Mouse (Mus musculus) left cerebral cortex, postnatal 36 days (tissue): ENCODE measurements at regions not wholly inside any gene's neighbourhood (a gene's known extent, or its start where the extent isn't known, plus 50 kb on each side); places are given as distances from the start of the nearest gene placed in this dataset.

Experiments
- DNase-seq, 2 experiments: peaks; one replicate each; pipeline ENCODE4 v3.0.0; 2021 to 2022; ENCODE audit warnings: low spot score in 2 of 2, mixed read lengths in 1 of 2
- intact Hi-C: fragments of 180-260 bp; cut with DNase I; formaldehyde crosslinking; loops from one replicate; pipeline ENCODE4 v1.15.1; 2025

- DNase-seq = no peak
- intact Hi-C loops = no loop called here
Measured at GRCm38 (mm10) chr12:39952854-39953253, 85.0 kb downstream of the Arl4a start.

GRCm38 (mm10) chr12:39951911-39952310 lies 85.9 kb downstream of the Arl4a start:
- no peak for DNase-seq
- intact Hi-C loops = no loop called here

GRCm38 (mm10) chr12:39950270-39950801 lies 87.5 kb downstream of the Arl4a start:
- peak in 1 of 2 experiments; percentile 13 for DNase-seq
- intact Hi-C loops = no loop called here

GRCm38 (mm10) chr12:39942910-39943309 lies 94.9 kb downstream of the Arl4a start:
- DNase-seq = no peak
- intact Hi-C loops = no loop called here

- intact Hi-C loops = no loop called here
- DNase-seq = no peak
Measured at GRCm38 (mm10) chr12:39941162-39941561, 96.7 kb downstream of the Arl4a start.

- DNase-seq = no peak
- intact Hi-C loops = no loop called here
Measured at GRCm38 (mm10) chr12:39939017-39939416, 98.8 kb downstream of the Arl4a start.

GRCm38 (mm10) chr12:39938211-39938610 lies 99.6 kb downstream of the Arl4a start:
- no peak for DNase-seq
- intact Hi-C loops = no loop called here

GRCm38 (mm10) chr12:39936331-39936730 lies 101.5 kb downstream of the Arl4a start:
- DNase-seq = no peak
- intact Hi-C loops = no loop called here

GRCm38 (mm10) chr12:39935775-39936174 lies 102.0 kb downstream of the Arl4a start:
- no peak for DNase-seq
- intact Hi-C loops = no loop called here

GRCm38 (mm10) chr12:39934877-39935276 lies 102.9 kb downstream of the Arl4a start:
- DNase-seq = no peak
- intact Hi-C loops = no loop called here

GRCm38 (mm10) chr12:39931251-39931650 lies 106.6 kb downstream of the Arl4a start:
- intact Hi-C loops = no loop called here
- DNase-seq = no peak

GRCm38 (mm10) chr12:39927902-39928301 lies 109.9 kb downstream of the Arl4a start:
- DNase-seq = no peak
- intact Hi-C loops = no loop called here

GRCm38 (mm10) chr12:39927014-39927413 lies 110.8 kb downstream of the Arl4a start:
- no peak for DNase-seq
- intact Hi-C loops = no loop called here

GRCm38 (mm10) chr12:39921481-39921880 lies 116.3 kb downstream of the Arl4a start:
- intact Hi-C loops = loop anchor here (5.0 kb wide), 1 partner anchor 116 kb away; the partner anchor contains the start of gene Arl4a
- DNase-seq = no peak

GRCm38 (mm10) chr12:39920466-39920913 lies 117.3 kb downstream of the Arl4a start:
- intact Hi-C loops = loop anchor here (5.0 kb wide), 1 partner anchor 117 kb away; the partner anchor contains the start of gene Arl4a
- DNase-seq = peak; percentile 4 to 8

- intact Hi-C loops = loop anchor here (5.0 kb wide), 1 partner anchor 117 kb away; the partner anchor contains the start of gene Arl4a
- DNase-seq = no peak
Measured at GRCm38 (mm10) chr12:39919909-39920308, 117.9 kb downstream of the Arl4a start.

- no peak for DNase-seq
- intact Hi-C loops = no loop called here
Measured at GRCm38 (mm10) chr12:39888493-39888892, 149.3 kb downstream of the Arl4a start.

GRCm38 (mm10) chr12:39885366-39885765 lies 152.5 kb downstream of the Arl4a start:
- intact Hi-C loops = no loop called here
- DNase-seq = no peak

GRCm38 (mm10) chr12:39880309-39880708 lies 157.5 kb downstream of the Arl4a start:
- intact Hi-C loops = no loop called here
- DNase-seq = peak; percentile 10 to 29

- intact Hi-C loops = no loop called here
- DNase-seq = no peak
Measured at GRCm38 (mm10) chr12:39873917-39874316, 163.9 kb downstream of the Arl4a start.

GRCm38 (mm10) chr12:39861797-39862196 lies 176.0 kb downstream of the Arl4a start:
- no peak for DNase-seq
- intact Hi-C loops = no loop called here

- intact Hi-C loops = no loop called here
Measured at GRCm38 (mm10) chr12:39851610-39852009, 186.2 kb downstream of the Arl4a start.

More at GRCm38 (mm10) chr12:39851610-39852009, 186.2 kb downstream of the Arl4a start:
- no peak for DNase-seq
